Mouse (Mus musculus) kidney, postnatal 25 days (tissue): ENCODE measurements around the gene Wipf2.

Experiments
- DNase-seq, 2 experiments: peaks; one replicate each; pipeline ENCODE4 v3.0.0; 2021; ENCODE audit warnings: mixed read lengths in 2 of 2

The Wipf2 gene

GRCm38 (mm10) chr11:98944897-98945604 is 81.6 kb downstream of the Wipf2 start:
- peak in 1 of 2 experiments; percentile 42 for DNase-seq

GRCm38 (mm10) chr11:98945605-98945977 is 82.2 kb downstream of the Wipf2 start:
- DNase-seq, result peak; percentile 93 to 96

- no peak for DNase-seq
These were observed 84.6 kb downstream of the Wipf2 start for GRCm38 (mm10) chr11:98947969-98948569.

- no peak for DNase-seq
These were observed 86.0 kb downstream of the Wipf2 start for GRCm38 (mm10) chr11:98949242-98949957.

- DNase-seq, result peak; percentile 84 to 92
These were observed 86.6 kb downstream of the Wipf2 start for GRCm38 (mm10) chr11:98949958-98950460.

- no peak for DNase-seq
These were observed 87.0 kb downstream of the Wipf2 start for GRCm38 (mm10) chr11:98950484-98950883.

GRCm38 (mm10) chr11:98951026-98951906 is 87.8 kb downstream of the Wipf2 start:
- peak; percentile 90 to 98 for DNase-seq

GRCm38 (mm10) chr11:98952111-98952510 is 88.7 kb downstream of the Wipf2 start:
- no peak for DNase-seq

- DNase-seq, result no peak
These were observed 89.3 kb downstream of the Wipf2 start for GRCm38 (mm10) chr11:98952736-98953135.

- no peak for DNase-seq
These were observed 89.9 kb downstream of the Wipf2 start for GRCm38 (mm10) chr11:98953361-98953760.

GRCm38 (mm10) chr11:98953835-98954320 is 90.4 kb downstream of the Wipf2 start:
- peak in 1 of 2 experiments; percentile 6 for DNase-seq

GRCm38 (mm10) chr11:98954373-98954772 is 90.9 kb downstream of the Wipf2 start:
- DNase-seq, result peak; percentile 90 to 91
